Mouse (Mus musculus): ENCODE results near the gene Nploc4.

- TF ChIP-seq TCF3 (IDR thresholded peaks at IDR 0.05; ENCODE audit: insufficient read length, low read depth) (no peak), POLR2A (IDR thresholded peaks at IDR 0.05; ENCODE audit: insufficient read length, low read depth) (no peak), MAX (IDR thresholded peaks at IDR 0.05; ENCODE audit: low read depth) (no peak), E2F4 (IDR thresholded peaks at IDR 0.05; ENCODE audit: insufficient read depth) (no peak)
Measured at GRCm38 (mm10) chr11:120386632-120387031, 50.9 kb downstream of the Nploc4 start.

Data from myocyte (in vitro differentiated cells).